Mouse (Mus musculus): ENCODE measurements at regions not wholly inside any gene's neighbourhood (a gene's known extent, or its start where the extent isn't known, plus 50 kb on each side); places are given as distances from the start of the nearest gene placed in this dataset.
"Not testable (repeated sequence)": the region's sequence is repeated elsewhere in the genome, so short reads cannot be mapped to it uniquely, and the experiment has no call there.

DNA sequence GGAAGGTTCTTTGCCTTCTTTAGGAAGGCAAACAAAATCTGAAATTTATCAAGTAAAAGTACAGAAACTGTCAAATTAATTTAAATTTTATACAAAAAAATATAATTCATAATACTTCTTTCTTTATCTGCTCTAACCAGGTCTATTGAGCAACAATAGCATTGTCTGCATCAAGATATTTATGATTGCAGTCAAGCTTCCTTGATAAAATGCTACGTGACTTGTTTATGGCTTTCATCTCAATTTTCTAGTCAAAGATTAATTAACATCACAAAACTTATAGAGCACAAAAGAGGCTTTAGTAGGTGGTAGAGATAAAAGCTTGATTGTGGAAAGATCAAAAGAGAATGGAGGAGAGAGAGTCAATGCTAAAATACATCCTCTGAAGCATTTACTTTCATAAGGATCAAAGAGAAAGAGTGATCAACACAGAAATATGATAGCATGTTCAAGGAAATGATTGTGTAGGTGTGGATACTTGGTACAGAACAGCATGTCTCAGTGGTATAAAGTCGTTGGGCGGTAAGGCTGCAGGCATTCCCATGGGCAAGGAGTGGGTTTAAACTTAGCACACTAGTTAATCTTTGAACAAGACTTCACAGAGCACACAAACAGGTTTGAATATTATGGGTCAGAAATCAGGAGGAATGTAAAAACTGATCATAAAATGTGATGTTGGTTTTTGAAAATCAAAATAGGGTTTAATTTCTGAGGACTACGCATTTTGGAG lies 164.3 kb upstream of the Speer4f2 start:
- DNase-seq (ENCODE audit: low spot score) = no peak

- no peak for DNase-seq (ENCODE audit: low spot score)
Observed at GRCm38 (mm10) chr5:17210723-17211245, 162.2 kb upstream of the Speer4f2 start.

GRCm38 (mm10) chr5:17223542-17223941 lies 149.4 kb upstream of the Speer4f2 start:
- not testable (repeated sequence) for DNase-seq (ENCODE audit: low spot score)

- DNase-seq (ENCODE audit: low spot score) = no peak
Observed at GRCm38 (mm10) chr5:17247732-17248606, 125.0 kb upstream of the Speer4f2 start.

GRCm38 (mm10) chr5:17260541-17261325 lies 112.2 kb upstream of the Speer4f2 start:
- no peak for DNase-seq (ENCODE audit: low spot score)

- DNase-seq (ENCODE audit: low spot score) = no peak
Observed at GRCm38 (mm10) chr5:17262126-17262525, 110.9 kb upstream of the Speer4f2 start.

- no peak for DNase-seq (ENCODE audit: low spot score)
Observed at GRCm38 (mm10) chr5:17271153-17271552, 101.8 kb upstream of the Speer4f2 start.

DNA sequence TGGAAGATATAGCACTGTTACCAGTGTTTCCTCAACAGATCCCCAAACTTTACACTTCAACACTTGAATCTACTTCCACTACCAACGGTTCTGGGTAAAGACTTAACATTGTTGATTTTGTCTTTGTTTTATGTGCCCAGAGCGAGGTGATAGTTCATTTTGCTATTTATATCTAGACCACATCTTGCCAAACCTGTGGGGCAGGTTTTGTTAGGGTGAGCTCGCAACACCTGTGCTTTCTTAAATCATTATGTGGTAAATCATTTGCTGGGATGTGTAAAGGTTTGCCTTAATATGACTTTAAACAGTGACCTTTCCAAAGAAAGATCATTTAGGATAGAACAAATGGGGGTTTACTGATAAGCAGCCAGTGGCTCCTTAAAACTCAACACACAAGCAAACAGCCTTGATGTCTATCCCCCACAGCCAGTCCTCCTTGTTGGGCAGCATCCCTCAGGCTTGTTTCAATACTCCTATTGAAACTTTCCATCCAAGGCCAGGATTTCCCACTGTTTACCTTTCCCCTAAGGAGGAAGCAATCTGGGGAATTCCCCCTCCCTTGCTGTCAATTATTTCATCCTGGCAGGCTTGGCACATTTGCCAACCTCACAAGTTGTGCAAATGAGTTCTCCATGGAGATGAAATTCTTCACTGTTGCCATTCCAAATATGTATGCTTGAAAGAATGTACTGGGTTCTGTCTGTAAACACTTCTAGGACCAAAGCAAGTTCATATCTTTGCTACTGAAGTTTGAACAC lies 101.1 kb upstream of the Speer4f2 start:
- DNase-seq (ENCODE audit: low spot score) = no peak

DNA sequence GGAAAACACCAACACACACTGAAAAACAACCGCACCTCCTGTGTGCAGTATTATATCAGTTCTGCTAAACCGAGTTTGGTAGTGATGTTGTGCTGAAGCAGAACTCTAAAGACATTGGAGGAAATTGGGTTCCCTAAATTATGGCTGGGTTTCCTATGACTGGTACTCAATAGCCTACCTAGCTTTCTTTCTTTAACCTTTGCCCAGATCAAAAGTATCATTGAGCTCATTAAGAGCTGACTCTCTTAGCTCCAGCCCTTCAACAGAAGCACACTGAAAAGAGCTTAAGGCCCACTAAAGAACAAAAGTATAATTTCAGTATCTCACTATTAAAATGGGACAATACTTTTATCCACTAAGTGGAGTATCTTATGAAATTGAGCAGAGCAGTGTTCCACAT lies 97.6 kb upstream of the Speer4f2 start:
- no peak for DNase-seq (ENCODE audit: low spot score)

- no peak for DNase-seq (ENCODE audit: low spot score)
Observed at GRCm38 (mm10) chr5:17276782-17277578, 96.0 kb upstream of the Speer4f2 start.

DNA sequence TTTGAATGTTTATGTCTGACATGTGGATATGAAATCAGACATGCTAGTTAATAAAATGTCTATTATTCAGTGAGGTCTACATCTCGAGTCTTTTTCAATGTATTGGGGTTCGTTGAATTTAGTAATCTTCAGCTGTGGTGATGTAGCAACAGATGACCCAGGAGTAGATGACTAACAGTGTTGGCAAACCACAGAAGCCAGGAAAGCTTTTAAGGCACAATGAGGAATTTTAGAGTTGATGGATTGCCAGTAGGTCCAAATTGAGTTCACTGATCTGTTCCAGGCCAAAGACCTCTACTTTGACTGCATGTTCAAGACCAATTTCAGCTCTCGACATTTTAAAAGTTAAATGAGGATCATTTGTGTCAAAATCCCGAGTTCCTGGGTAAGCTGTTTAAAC lies 92.8 kb upstream of the Speer4f2 start:
- no peak for DNase-seq (ENCODE audit: low spot score)

GRCm38 (mm10) chr5:17280951-17281350 lies 92.0 kb upstream of the Speer4f2 start:
- no peak for DNase-seq (ENCODE audit: low spot score)

- no peak for DNase-seq (ENCODE audit: low spot score)
Observed at GRCm38 (mm10) chr5:17289028-17289427, 84.0 kb upstream of the Speer4f2 start.

DNA sequence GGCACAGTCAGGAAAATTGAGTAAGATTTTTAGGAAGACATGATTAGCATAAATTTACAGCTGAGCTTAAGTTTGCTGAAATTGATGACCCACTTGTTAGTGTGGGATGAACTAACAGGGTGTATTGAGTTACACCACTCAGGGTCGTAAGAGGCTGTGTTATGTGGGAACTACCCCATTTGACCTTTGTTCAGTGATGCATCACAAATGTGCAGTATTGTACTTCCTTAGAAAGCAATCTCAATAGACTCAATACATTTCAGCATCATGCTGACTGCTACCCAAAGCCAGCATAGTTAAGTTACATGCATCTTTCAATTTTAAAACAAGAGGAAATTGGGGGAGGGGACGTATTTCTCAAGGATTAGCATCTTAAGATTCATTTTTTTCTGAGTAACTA lies 80.4 kb upstream of the Speer4f2 start:
- no peak for DNase-seq (ENCODE audit: low spot score)

GRCm38 (mm10) chr5:17296571-17297035 lies 76.4 kb upstream of the Speer4f2 start:
- no peak for DNase-seq (ENCODE audit: low spot score)

GRCm38 (mm10) chr5:17299846-17300245 lies 73.1 kb upstream of the Speer4f2 start:
- DNase-seq (ENCODE audit: low spot score) = no peak

GRCm38 (mm10) chr5:17321501-17321900 lies 51.5 kb upstream of the Speer4f2 start:
- DNase-seq (ENCODE audit: low spot score) = no peak

Measured in c-Kit-positive CD71-positive TER-119-positive erythroid progenitor cells, embryonic 14.5 days (primary cell).